Mouse (Mus musculus) neural tube, embryonic 12.5 days (tissue): ENCODE results near the gene Pcbp2. TPM values are rescaled to one million over a fixed set of nuclear protein-coding genes. Genes with fewer than 3 reads are reported as not detected.

Experiments used
- ATAC-seq: fragments of 200-750 bp; cut with Nextera tagmentation; 2 replicates; pipeline ENCODE4 v1.8.0; 2017; ENCODE audit warnings: low read depth, mild to moderate bottlenecking, moderate TSS enrichment, moderate library complexity; ENCODE audit not compliant: low FRiP score
- H3K27ac ChIP-seq: fragments of 300-500 bp; sonication (generic); 2 replicates; pipeline ENCODE4 v1.5.1; 2016
- H3K27me3 ChIP-seq: fragments of 300-500 bp; sonication (generic); replicated peaks from 2 replicates; pipeline ENCODE4 v1.6.1; 2016; ENCODE audit warnings: mild to moderate bottlenecking
- H3K36me3 ChIP-seq: fragments of 300-500 bp; sonication (generic); 2 replicates; pipeline ENCODE4 v1.6.1; 2016; ENCODE audit warnings: mild to moderate bottlenecking
- H3K4me1 ChIP-seq: fragments of 300-500 bp; sonication (generic); 2 replicates; pipeline ENCODE4 v1.6.1; 2016
- H3K4me2 ChIP-seq: fragments of 300-500 bp; sonication (generic); replicated peaks from 2 replicates; pipeline ENCODE4 v1.6.1; 2016; ENCODE audit warnings: mild to moderate bottlenecking
- H3K4me3 ChIP-seq: fragments of 300-500 bp; sonication (generic); 2 replicates; pipeline ENCODE4 v1.5.1; 2016
- H3K9ac ChIP-seq: fragments of 300-500 bp; sonication (generic); 2 replicates; pipeline ENCODE4 v1.6.1; 2016; ENCODE audit warnings: mild to moderate bottlenecking
- H3K9me3 ChIP-seq: fragments of 300-500 bp; sonication (generic); 2 replicates; pipeline ENCODE4 v1.6.1; 2016; ENCODE audit warnings: mild to moderate bottlenecking
- WGBS: fragments of 180-500 bp; shearing (Covaris S2); methylation state at CpG from one replicate; pipeline ENCODE4 v1.1.7; 2016; 5-methylcytosine and 5-hydroxymethylcytosine counted together
- polyA plus RNA-seq: library from polyadenylated mRNA; unstranded; fragments of >200 nt; fragmentation: Nextera tagmentation; extraction: Ambion mirVana; gene quantifications from 2 replicates; pipeline ENCODE4 v1.2.1, GENCODE M21; 2016

Gene Pcbp2
- polyA plus RNA-seq, 1 experiment from 2014 or later, result 144 TPM

GRCm38 (mm10) chr15:102501084-102501814 is 30.9 kb downstream of the Pcbp2 start:
- WGBS, result 91% methylated on average over 19 of the region's 19 CpGs
- H3K27ac ChIP-seq, result no peak overlapping the region
- no peaks in the 10 kb centered on the region for H3K4me1 ChIP-seq
- no peak overlapping the region for H3K9ac ChIP-seq
- H3K36me3 ChIP-seq, result peaks cover 89% of the 10 kb centered on the region
- ATAC-seq, result no peak
- H3K4me3 ChIP-seq, result no peak overlapping the region
- H3K4me2 ChIP-seq, result no peak overlapping the region
- H3K9me3 ChIP-seq, result no peaks in the 10 kb centered on the region
- no peaks in the 10 kb centered on the region for H3K27me3 ChIP-seq

GRCm38 (mm10) chr15:102502254-102502840 is 32.0 kb downstream of the Pcbp2 start:
- H3K9ac ChIP-seq, result no peak overlapping the region
- H3K27ac ChIP-seq, result no peak overlapping the region
- ATAC-seq, result no peak
- no peak overlapping the region for H3K4me2 ChIP-seq
- H3K4me1 ChIP-seq, result no peaks in the 10 kb centered on the region
- H3K27me3 ChIP-seq, result no peaks in the 10 kb centered on the region
- no peak overlapping the region for H3K4me3 ChIP-seq
- no peaks in the 10 kb centered on the region for H3K9me3 ChIP-seq
- WGBS, result 82% methylated on average over 9 of the region's 9 CpGs
- H3K36me3 ChIP-seq, result peaks cover 80% of the 10 kb centered on the region

GRCm38 (mm10) chr15:102503447-102503846 is 33.1 kb downstream of the Pcbp2 start, which contains the start of gene Gm10337:
Gm10337 (plus strand) TSS chr15:102503722.
- Histone ChIP-seq H3K27ac (no peak within 1 kb of the TSS), H3K4me3 (no peak within 1 kb of the TSS), H3K36me3 (peaks cover 71% of the 10 kb centered on the region), H3K9me3 (no peaks in the 10 kb centered on the region), H3K27me3 (no peaks in the 10 kb centered on the region), H3K4me2 (no peak within 1 kb of the TSS), H3K9ac (no peak within 1 kb of the TSS), H3K4me1 (no peaks in the 10 kb centered on the region)
- ATAC-seq, result no peak
- 89% methylated on average over 1 of the region's 1 CpGs for WGBS

GRCm38 (mm10) chr15:102503924-102504782 is 33.8 kb downstream of the Pcbp2 start:
- H3K9me3 ChIP-seq, result no peaks in the 10 kb centered on the region
- no peak for ATAC-seq
- H3K4me2 ChIP-seq, result no peak overlapping the region
- H3K4me3 ChIP-seq, result no peak overlapping the region
- no peaks in the 10 kb centered on the region for H3K27me3 ChIP-seq
- WGBS, result 93% methylated on average over 9 of the region's 9 CpGs
- no peak overlapping the region for H3K27ac ChIP-seq
- peaks cover 67% of the 10 kb centered on the region for H3K36me3 ChIP-seq
- H3K9ac ChIP-seq, result no peak overlapping the region
- 0 out of 2 replicates have a peak, but pooled peaks cover 1% of the 10 kb centered on the region for H3K4me1 ChIP-seq

- H3K9me3 ChIP-seq, result no peaks in the 10 kb centered on the region
- H3K36me3 ChIP-seq, result peaks cover 56% of the 10 kb centered on the region
- H3K4me2 ChIP-seq, result no peak overlapping the region
- no peak overlapping the region for H3K27ac ChIP-seq
- no peak overlapping the region for H3K9ac ChIP-seq
- 82% methylated on average over 12 of the region's 12 CpGs for WGBS
- no peaks in the 10 kb centered on the region for H3K27me3 ChIP-seq
- ATAC-seq, result no peak
- H3K4me3 ChIP-seq, result no peak overlapping the region
- H3K4me1 ChIP-seq, result peaks cover 12% of the 10 kb centered on the region
Observed at GRCm38 (mm10) chr15:102505073-102505769, 34.9 kb downstream of the Pcbp2 start.

GRCm38 (mm10) chr15:102505770-102506463 is 35.6 kb downstream of the Pcbp2 start:
- H3K9me3 ChIP-seq, result no peaks in the 10 kb centered on the region
- H3K36me3 ChIP-seq, result peaks cover 50% of the 10 kb centered on the region
- H3K27me3 ChIP-seq, result no peaks in the 10 kb centered on the region
- H3K4me1 ChIP-seq, result peaks cover 18% of the 10 kb centered on the region
- no peak overlapping the region for H3K4me3 ChIP-seq
- ATAC-seq, result no peak
- WGBS, result 91% methylated on average over 9 of the region's 9 CpGs
- no peak overlapping the region for H3K9ac ChIP-seq
- no peak overlapping the region for H3K27ac ChIP-seq
- no peak overlapping the region for H3K4me2 ChIP-seq

GRCm38 (mm10) chr15:102506464-102506830 is 36.1 kb downstream of the Pcbp2 start:
- 74% methylated on average over 2 of the region's 2 CpGs for WGBS
- no peak overlapping the region for H3K9ac ChIP-seq

GRCm38 (mm10) chr15:102506864-102507263 is 36.5 kb downstream of the Pcbp2 start:
- Histone ChIP-seq H3K9ac (no peak overlapping the region), H3K27ac (no peak overlapping the region), H3K9me3 (no peaks in the 10 kb centered on the region), H3K27me3 (no peaks in the 10 kb centered on the region), H3K4me3 (no peak overlapping the region), H3K36me3 (peaks cover 40% of the 10 kb centered on the region), H3K4me2 (no peak overlapping the region), H3K4me1 (peaks cover 28% of the 10 kb centered on the region)
- WGBS, result 91% methylated on average over 1 of the region's 1 CpGs
- no peak for ATAC-seq

More at GRCm38 (mm10) chr15:102506464-102506830, 36.1 kb downstream of the Pcbp2 start:
- Histone ChIP-seq H3K36me3 (peaks cover 44% of the 10 kb centered on the region), H3K4me1 (peaks cover 24% of the 10 kb centered on the region), H3K27ac (no peak overlapping the region), H3K4me2 (no peak overlapping the region), H3K4me3 (no peak overlapping the region), H3K27me3 (no peaks in the 10 kb centered on the region), H3K9me3 (no peaks in the 10 kb centered on the region)
- ATAC-seq, result no peak

- no peak overlapping the region for H3K27ac ChIP-seq
- no peaks in the 10 kb centered on the region for H3K27me3 ChIP-seq
- H3K4me3 ChIP-seq, result no peak overlapping the region
- no peak overlapping the region for H3K4me2 ChIP-seq
- no peaks in the 10 kb centered on the region for H3K9me3 ChIP-seq
- ATAC-seq, result no peak
- peaks cover 35% of the 10 kb centered on the region for H3K4me1 ChIP-seq
- H3K36me3 ChIP-seq, result peaks cover 33% of the 10 kb centered on the region
- H3K9ac ChIP-seq, result no peak overlapping the region
Observed at GRCm38 (mm10) chr15:102507561-102507960, 37.2 kb downstream of the Pcbp2 start.

GRCm38 (mm10) chr15:102508336-102508735 is 38.0 kb downstream of the Pcbp2 start:
- Histone ChIP-seq H3K4me1 (peaks cover 42% of the 10 kb centered on the region), H3K9ac (no peak overlapping the region), H3K9me3 (no peaks in the 10 kb centered on the region), H3K36me3 (peaks cover 25% of the 10 kb centered on the region), H3K27me3 (no peaks in the 10 kb centered on the region), H3K4me2 (no peak overlapping the region), H3K27ac (no peak overlapping the region), H3K4me3 (no peak overlapping the region)
- ATAC-seq, result no peak
- WGBS, result 89% methylated on average over 3 of the region's 3 CpGs

- Histone ChIP-seq H3K4me2 (peak overlapping the region; percentile 83), H3K9ac (peak overlapping the region; percentile 66), H3K9me3 (no peaks in the 10 kb centered on the region), H3K27ac (peak overlapping the region; percentile 75), H3K27me3 (no peaks in the 10 kb centered on the region), H3K36me3 (peaks cover 9% of the 10 kb centered on the region), H3K4me1 (peaks cover 46% of the 10 kb centered on the region), H3K4me3 (peak overlapping the region; percentile 59)
- 9% methylated on average over 9 of the region's 9 CpGs for WGBS
- ATAC-seq, result peak; percentile 66
Observed at GRCm38 (mm10) chr15:102510110-102510509, 39.8 kb downstream of the Pcbp2 start.
